Mouse (Mus musculus) spleen, adult 2 months (tissue): ENCODE measurements at regions not wholly inside any gene's neighbourhood (a gene's known extent, or its start where the extent isn't known, plus 50 kb on each side); places are given as distances from the start of the nearest gene placed in this dataset.

Experiments
- CTCF ChIP-seq: fragments of 200-500 bp; IDR thresholded peaks from 2 replicates; pipeline ENCODE4 v1.5.1; 2011; ENCODE audit warnings: mild to moderate bottlenecking, inconsistent platforms; ENCODE audit not compliant: insufficient read depth, insufficient read length, insufficient replicate concordance; ENCODE audit errors: extremely low read depth
- POLR2A ChIP-seq: fragments of 200-500 bp; IDR thresholded peaks from 2 replicates; pipeline ENCODE4 v1.6.1; 2011; ENCODE audit warnings: low read depth, low read length, inconsistent platforms

- TF ChIP-seq CTCF (no peak), POLR2A (no peak)
These were observed 137.7 kb upstream of the Trpc4 start for GRCm38 (mm10) chr3:54017943-54018649.
